Mouse (Mus musculus): ENCODE results near the gene Nup85.
A peak's percentile ranks its signal among the peaks of the same experiment; 100 is the strongest.
"Not testable (repeated sequence)": the region's sequence is repeated elsewhere in the genome, so short reads cannot be mapped to it uniquely, and the experiment has no call there.

Nup85 gene

DNA sequence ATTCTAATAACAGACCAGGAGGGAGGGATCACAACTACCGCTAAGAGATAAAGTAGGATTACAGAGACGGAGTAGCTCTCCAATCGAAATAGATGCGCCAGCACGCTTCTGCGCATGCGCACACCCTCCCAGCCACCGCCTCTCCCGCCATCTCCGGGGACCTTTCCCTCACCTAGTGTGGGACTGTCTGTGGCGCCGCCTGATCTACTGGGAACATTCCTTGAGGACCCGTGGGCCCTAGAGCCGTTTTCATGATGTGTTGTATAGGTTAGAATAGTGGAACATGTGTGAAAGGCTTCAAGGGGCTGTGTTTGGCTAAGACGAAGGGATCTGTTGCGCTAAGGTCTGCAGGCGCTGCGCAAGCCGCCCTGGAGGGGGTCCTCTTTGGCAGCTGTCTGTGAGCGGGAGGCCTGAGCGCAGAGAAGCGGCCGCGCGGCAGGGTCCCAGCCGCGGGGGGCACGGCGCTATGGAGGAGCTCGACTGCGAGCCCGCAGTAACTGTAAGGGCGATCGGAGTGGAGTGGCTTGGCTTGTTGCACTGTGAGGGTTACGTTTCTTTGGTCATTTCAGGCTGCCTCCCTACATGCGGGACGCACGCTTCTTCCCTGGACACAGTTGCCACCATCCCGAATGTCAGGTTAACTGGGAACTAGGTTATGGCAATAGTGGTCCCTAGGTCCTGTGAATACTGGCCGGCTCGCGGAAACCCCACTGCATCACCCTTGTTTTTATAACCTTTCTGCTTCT is at the start of gene Nup85:
Gene Nup85 (plus strand): TSS at position 371 of the 746 bp plus-strand sequence.
- DNase-seq (ENCODE audit: low spot score): peak; percentile 99

DNA sequence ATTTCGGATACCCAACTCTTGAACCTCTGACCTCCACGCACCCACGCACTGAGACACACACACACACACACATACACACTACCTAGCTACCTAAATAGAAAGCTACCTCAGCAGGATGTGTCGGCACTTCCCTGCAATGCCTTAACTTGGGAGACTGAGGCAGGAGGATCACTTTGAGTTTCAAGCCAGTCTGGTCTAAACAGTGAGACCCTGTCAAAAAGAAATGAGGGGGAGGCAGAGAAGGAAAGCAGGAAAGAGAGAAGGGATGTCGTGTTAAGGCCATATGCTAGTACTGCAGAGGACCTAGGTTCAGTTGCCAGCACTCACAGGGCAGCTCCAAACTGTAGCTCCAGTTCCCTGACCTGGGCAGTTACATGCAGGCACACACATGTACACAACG is 49.2 kb upstream of the Nup85 start:
- no peak for DNase-seq (ENCODE audit: low spot score)

DNA sequence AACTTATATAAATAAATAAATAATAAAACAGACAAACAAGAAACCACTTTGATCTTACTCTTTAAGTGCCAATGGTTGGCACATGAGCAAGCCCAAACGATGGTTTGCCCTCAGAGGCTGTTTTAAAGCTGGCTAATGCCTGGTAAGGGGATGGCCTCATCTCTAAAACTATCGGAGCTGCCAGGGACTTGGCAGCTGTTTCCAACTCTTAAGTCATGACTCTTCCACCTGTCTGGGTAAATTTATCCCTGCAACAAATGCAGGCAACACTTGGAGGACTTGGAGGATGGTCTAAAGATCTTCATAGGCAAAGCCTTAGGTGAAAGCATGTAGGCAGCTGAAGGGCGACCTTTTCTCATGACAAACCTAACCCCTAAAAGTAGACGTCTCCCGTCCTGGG is 47.3 kb upstream of the Nup85 start:
- DNase-seq (ENCODE audit: low spot score): no peak

DNA sequence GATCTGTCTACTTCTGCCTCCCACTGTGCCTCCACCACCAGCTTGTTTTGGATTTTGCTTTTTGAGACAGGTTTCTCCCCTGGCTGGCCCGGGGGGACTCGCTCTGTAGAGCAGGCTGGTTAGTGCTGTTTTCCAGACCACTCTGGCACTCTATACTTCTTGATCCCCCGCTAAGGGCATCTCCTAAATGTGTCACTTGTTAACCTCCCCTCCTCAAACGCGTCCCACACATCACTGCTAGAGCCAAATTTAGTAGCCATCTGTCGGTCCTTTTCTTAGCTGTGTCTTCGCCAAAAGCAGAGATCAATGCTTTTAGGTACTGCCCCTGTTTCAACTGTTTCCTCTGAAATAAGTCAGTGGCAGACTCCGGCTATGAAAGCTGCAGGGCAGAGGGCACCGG is 45.5 kb upstream of the Nup85 start:
- no peak for DNase-seq (ENCODE audit: low spot score)

DNA sequence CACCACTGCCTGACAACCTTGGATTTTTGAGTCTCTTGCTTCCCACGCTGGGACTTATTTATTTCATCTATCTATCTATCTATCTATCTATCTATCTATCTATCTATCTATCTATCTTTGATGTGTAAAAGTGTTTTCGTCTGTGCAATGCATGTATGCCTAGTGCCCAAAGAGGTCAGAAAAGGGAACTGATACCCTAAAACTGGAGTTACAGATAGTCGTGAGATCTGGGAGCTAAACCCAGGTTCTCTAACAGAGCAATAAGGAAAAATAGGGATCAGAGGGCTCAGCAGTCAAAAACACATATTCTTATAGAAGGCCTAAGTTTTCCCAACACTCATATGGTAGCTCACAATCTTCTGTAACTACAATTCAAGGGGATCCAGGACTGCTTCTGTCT is 44.7 kb upstream of the Nup85 start:
- no peak for DNase-seq (ENCODE audit: low spot score)

DNA sequence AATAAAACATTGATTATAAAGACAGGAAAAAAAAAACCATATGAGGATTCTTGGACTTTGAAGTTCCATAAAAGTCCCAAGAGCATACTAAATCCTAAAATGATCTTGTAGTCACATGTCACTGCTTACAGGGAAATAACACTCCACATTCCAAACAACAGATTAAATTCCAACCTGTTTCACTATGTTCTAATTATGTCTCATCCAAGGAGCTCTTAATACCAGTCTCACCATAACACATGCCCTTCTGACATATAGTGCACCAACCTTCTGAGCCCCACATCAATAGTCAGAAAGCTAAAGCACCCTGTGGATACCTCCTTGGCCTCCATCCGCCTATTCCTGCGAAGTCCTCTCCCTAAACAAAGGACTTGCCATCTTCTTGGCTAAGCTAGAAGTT is 44.0 kb upstream of the Nup85 start:
- no peak for DNase-seq (ENCODE audit: low spot score)

DNA sequence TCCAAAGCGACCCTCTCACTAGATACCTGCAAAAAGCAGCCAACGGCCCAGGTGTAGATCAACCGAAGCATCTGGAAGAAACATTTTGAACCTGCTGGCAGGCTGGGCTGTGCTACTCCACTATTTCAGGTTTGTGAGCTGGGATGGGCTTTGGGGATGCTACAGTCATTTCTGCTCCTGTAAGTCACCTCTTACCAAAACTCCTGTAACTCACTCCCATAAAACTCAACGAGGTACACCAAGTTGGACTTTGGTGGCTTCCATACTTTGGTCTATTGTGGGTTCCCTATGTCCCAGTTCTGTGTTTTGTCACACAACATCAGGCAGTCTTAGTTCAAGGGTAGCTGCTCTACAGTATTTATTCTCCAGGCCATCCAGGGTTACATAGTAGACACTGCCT is 43.2 kb upstream of the Nup85 start:
- no peak for DNase-seq (ENCODE audit: low spot score)

DNA sequence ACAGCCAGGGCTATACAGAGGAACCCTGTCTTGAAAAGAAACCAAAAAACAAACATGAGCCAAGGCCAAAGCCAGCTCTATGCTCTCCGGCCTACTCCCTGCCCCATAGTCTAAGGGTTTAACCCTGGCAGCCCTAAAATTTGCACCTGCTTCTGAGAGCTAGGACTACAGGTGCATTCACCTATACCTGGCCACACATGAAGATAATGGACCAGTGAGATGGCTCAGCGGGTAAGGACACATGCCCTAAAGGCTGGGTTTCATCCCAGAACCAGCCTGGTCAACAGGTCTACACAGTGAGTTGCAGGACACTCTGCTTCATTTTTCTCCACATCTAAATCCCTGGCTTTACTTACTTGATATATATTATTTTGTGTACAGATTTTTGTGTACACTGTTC is 42.0 kb upstream of the Nup85 start:
- no peak for DNase-seq (ENCODE audit: low spot score)

DNA sequence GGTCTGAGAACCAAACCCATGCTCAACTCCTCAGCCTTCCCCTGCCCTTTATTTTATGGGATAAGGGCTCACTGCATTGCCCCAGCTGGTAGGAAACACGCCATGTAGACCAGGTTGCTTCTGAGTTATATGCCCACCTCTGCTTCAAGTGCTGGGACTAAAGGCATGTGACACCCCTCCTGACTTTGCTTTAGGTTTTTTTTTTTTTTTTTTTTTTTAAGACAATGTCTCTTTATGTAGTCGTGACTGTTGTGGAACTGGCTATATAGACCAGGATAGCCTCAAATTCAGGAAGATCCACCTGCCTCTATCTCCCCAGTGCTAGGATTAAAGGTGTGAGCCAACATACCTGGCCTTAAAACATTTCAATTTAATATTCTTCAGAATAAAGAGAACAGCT is 41.5 kb upstream of the Nup85 start:
- no peak for DNase-seq (ENCODE audit: low spot score)

DNA sequence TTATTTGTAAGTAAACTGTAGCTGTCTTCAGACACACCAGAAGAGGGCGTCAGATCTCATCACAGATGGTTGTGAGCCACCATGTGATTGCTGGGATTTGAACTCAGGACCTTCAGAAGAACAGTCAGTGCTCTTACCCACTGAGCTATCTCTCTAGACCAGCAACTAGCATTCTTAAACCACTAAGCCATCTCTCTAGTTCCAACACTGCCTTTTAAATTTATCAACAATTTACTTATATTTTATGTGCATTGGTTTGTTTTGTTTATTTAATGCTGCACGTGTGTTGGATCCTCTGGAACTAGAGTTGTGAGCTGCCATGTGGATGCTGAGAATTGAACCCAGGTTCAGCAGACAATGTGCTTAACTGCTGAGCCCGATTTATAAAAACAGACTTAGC is 37.8 kb upstream of the Nup85 start:
- not testable (repeated sequence) for DNase-seq (ENCODE audit: low spot score)

DNA sequence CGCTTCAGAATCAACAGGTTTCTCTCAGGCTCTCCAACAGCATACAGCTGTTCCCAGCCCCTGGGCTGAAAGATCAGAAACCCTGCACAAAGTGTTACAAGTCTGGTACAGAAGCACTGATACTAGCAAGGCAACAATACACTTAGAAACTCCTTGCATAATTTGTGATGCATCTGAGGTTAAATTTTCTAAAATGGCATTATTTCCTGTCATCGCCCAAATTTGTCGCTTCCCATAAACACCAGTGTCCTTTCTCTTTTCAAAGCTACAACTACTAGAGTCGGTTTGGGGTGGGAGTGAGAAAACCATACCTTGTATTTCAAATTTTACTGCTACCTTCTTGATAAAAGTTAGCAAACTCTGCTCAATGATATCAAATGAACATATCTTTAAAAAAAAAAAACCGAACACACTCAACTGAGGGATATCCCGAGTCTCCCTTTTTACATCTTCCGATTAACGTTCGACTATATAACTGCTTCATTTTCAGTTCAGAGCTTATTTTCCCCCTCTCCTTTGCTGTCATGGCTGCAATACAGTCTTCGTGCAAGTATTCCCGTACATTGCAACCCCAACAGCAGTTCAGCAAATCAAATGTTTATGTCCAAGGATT is 29.4 kb upstream of the Nup85 start:
- no peak for DNase-seq (ENCODE audit: low spot score)

DNA sequence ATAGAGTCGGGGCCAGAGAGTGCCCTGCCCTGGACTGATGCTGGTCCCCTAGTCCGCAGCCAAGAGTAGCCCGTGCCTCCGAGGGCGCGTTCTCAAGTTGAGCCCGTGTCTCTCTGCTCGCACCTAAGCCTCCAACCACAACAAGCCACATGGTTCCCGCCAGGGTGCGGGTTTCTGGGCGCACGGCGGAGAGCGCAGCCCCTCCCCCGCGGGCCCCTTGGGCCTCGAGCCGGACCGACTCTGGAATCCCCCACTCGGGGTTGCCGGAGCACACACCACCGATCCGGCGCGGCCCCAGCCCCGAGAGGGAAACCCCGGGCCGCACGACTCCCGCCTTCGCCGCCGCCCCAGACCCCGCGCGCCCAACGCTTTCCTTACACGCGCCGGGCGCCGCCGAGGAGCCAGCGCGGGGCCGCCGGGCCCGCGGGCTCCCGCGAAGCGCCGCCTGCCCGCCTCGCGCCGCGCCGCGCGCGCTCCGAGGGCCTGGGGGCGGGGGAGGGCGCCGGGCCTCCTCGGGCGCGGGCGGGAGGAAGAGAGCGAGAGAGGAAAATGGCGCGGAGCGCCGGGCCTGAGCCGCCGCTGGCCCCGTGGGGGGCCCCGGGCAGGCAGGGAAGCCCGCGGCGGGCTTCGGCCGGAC is 28.7 kb upstream of the Nup85 start:
- peak; percentile 54 for DNase-seq (ENCODE audit: low spot score)

DNA sequence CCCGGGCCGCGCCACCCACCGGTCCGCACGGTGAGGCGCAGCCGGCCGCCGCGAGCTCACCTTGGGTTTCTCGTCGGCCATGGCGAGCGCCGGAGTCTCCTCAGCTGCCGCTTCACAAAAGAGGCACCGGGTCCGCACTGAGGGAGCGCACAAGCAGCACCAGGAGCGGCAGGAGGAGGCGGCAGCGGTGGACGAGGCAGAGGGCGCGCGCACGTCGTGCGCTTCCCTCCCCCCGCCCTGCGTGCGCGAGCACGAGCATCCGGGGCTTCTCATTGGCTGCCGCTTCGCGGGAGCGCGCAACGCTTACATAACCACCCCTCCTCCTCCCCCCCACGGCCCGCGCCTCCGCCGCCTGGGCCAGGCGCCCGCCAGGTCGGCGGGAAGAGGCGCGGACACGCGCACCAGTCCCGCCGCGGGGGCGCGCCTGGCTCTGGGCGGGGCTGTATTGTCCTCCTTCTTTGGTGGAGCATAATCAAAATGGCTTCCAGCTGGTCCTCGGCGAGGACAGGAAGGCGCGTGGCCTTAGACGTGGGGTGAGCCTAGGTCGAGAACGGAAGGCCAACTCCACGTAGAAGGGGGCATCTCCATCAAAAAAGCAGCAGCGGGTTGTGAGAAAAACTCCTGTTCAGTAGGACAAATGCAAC is 28.1 kb upstream of the Nup85 start, which contains the start of gene Sumo2:
Gene Sumo2 (minus strand): TSS at position 239 of the 644 bp plus-strand sequence.
- peak; percentile 95 for DNase-seq (ENCODE audit: low spot score)

DNA sequence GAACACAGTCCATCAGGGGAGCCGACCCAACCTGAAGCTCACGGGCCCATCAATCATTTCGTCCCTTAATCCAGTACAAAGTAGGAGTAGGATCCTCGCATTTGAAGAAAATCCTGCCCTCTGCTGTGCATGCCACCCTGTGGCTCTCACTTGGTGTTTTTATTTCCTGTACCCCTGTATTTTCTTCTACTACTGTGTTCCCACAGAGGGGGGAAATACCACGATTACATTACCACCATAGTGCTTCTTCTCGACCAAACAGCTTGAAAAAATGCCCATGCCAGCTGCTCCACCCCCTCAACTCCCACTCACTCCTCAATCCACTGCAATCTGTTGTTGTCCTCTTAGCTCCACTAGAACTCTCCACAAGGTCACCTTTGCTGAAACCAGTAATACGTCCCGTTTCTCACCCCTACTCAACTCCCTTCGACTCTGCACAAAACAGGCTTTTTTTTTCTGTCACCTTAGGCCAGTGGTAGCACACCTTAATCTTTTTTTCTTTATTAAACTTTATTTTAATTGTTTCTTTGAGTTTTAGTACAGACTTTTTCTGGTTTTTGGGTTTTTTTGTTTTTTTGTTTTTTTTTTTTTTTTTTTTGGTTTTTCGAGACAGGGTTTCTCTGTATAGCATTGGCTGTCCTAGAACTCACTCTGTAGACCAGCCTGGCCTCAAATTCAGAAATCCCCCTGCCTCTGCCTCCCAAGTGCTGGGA is 27.2 kb upstream of the Nup85 start:
- DNase-seq (ENCODE audit: low spot score): peak; percentile 28

DNA sequence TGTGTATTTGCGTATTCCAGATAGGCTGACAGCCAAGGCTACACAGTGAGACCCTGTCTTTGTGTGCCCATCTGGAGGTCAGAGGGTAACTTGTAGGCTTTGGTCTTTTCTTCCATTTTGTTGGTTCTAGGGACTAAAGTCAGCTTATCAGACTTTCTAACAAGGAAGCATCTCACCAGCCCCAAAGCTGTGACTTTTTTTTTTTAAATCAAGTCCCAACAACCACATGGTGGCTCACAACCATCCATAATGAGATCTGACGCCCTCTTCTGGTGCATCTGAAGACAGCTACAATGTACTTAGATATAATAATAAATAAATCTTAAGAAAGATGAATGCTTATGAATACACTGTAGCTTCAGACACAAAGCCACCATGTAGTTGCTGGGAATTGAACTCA is 26.2 kb upstream of the Nup85 start:
- no peak for DNase-seq (ENCODE audit: low spot score)

DNA sequence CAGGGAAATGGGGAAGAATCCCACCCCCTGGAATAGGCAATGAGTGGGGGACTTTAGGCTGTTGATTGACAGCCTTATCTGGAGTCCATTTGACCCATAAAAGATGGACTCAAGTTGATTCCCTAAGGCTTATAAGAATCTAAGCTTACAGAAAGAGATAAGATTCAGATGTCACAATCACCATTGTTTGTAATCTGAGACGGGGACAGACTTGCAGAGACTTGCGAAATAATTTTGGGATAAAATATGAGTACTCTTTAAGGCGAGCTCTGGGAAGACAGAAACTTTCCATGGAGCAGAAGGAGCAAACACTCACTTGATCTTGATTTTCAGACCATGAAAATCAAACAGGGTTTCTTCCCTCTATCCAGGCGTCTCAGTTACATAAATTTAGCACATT is 20.7 kb upstream of the Nup85 start:
- DNase-seq (ENCODE audit: low spot score): no peak

DNA sequence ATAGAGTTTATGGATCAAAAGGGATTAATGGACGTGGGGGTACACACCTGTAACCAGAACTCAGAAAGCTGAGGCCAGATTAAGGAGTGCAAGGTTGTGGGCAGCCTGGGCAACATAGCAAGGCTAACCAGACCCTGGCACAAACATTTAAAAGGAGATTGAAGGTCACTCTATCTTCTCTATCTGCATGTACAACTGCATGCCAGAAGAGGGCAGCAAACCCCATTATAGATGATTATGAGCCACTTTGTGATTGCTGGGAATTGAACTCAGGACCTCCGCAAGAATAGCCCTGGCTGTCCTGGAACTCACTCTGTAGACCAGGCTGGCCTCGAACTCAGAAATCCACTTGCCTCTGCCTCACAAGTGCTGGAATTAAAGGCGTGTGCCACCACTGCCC is 11.5 kb upstream of the Nup85 start:
- peak; percentile 24 for DNase-seq (ENCODE audit: low spot score)

DNA sequence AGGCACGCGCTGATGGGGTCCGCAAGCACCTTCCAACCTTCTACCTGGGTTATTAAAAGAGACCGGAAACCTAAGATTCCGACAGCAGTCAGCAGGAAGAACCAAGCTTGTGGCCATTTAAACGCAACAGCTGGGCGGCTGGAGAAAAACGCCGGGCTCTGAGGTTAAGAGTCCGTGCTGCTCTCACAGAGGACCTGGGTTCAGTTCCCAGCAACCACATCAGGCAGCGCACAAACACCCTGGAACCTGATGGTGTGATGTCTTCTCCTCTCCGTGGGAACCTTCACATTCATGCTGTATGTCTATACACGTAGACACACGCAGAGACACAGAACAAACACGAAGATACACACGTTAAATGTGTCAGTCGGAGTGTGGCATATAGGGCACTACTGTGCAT is 8.5 kb upstream of the Nup85 start:
- DNase-seq (ENCODE audit: low spot score): no peak

DNA sequence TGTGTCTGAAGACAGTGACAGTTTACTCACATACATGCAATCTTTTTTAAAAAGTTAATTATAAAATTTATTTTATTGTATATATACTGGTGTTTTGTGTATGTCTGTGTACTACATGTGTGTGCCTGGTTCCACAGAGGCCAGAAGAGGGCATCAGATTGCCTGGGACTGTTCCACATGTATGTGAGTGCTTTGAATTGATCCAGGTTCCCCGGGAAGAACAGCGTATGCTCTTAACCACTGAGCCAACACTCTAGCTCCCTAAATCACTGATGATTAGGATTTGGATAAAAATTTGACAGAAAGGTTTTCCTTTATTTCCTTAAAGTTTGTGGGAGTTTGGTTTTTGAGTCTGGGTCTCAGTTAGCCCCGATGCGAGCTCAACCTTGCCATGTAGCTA is 828 bp upstream of the Nup85 start:
- peak; percentile 39 for DNase-seq (ENCODE audit: low spot score)

DNA sequence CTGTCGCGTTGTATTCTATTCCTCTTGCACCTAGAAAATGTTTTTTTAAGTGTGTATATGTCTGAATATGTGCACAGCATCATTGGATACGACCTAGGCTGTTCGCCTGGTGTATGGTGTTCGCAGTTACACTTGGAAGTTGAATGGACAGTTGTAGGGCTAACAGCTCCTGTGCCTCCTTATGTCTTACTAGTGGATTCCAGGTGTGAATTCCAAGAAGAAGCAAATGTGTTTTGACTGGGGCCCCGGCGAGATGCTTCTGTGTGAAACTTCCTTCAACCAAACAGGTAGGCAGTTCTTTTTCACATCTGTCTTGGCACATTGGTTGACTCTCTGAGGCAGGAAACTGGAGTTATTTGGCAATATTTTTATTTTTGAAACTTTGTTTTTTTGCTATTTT is 727 bp downstream of the Nup85 start:
- no peak for DNase-seq (ENCODE audit: low spot score)

DNA sequence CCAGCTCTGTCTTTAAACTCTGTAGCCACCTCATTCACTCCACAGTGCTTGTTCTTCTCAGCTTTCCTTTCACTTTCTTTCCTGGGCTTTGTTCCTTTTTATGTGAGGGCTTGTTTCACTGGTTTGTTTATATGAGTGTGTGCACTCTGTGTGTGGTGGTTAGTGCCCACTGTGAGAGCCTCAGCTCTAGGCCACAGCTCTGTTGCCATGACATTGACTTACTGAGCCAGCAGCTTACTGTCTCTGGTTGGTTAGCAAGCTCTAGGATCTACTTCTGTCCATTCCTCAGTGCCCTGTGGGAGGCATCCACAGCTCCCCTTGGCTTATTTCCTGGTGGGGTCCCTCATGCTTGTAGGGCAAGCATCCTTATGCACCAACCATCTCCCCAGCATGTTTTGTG is 14.8 kb downstream of the Nup85 start:
- DNase-seq (ENCODE audit: low spot score): no peak

DNA sequence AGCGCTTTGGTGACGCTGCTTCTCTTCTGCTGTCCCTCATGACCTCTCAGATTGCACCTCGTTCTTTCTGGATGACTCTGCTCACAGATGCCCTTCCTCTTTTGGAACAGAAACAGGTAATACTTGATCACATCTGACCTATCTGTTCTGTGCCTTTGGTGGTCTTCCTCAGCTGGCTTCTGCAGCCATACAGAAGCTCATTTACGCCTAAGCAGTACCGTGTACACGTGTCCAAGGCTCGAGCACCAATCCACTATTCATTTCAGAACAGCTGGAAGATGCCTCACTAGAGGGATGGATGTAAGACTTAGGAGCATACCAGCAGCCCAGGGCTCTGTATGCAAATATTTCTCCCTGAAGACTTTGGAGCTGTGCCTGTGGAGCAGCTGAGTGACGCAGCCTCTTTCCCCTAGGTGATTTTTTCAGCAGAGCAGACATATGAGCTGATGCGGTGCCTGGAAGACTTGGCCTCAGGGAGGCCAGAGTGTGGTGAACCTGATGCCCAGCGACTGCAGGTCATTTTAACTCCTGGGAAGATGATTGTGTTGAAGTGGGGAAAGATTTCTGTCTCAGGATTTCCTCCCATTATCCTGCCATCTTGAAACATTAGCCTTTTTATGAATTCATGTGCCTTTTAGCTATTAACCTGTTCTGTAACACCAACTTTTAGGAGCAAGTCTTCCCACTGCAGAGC is 18.8 kb downstream of the Nup85 start:
- no peak for DNase-seq (ENCODE audit: low spot score)

All from embryo, embryonic 10 days (tissue).